Mouse (Mus musculus) adrenal gland, adult 8-10 months (tissue): Measurements from ENCODE around the gene Clip1. TPM values are rescaled to one million over a fixed set of nuclear protein-coding genes. Genes with fewer than 3 reads are reported as not detected.
"Not testable (repeated sequence)": the region's sequence is repeated elsewhere in the genome, so short reads cannot be mapped to it uniquely, and the experiment has no call there.

Experiments used
- DNase-seq: peaks from one replicate; pipeline ENCODE4 v3.0.0; 2022
- total RNA-seq, 4 experiments: library from RNA; stranded (reverse); gene quantifications; 2 replicates each; pipeline ENCODE4 v1.2.4; 2022

Gene Clip1
- total RNA-seq = 100 to 1,000 TPM in 2 of 4 experiments, 10 to 100 TPM in 2; 77.6 to 145 (median 103) TPM

DNA sequence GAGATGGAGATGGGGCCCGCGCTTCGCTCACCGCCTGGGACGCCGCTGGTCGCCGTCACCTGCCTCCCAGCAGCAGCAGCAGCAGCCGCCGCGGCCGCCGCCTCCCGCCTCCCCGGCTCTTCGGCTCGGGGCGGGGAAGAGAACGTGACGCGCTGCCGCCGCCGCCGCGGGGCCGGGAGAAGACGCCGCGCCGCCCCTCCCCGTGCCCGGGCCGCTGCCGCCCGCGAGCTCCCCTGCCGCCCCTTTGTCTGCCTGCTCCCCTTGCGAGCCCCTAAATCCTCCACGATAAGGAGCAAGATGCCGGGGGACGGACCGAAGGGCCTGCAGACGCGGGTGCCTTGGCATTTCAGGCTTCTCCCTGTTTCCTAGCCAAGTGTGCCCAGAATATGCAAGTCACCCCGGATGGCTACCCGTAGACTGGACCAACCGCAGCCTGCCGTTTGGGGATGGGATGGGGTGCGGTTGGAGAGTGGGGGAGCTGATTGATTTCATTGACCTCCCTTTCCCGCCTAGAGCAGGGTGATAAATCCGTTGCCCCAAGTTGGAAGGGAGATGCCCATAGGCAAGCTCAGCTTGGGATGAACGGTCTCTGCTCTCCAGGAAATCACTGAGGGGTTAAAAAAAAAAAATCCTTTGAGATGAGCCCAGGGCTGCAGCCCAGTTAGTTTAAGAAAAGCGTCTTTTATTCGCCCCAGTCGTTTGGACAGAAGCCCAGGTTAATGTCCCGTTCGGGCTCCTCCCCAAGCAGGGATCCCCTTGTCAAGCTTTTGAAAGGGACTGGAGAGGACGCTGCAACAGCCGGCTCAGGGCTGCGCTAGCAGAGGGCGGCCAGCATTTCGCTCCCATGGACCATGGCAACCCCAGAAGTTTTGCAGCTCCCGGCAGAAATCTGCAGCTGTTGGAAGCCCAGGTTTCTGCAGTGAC lies at the start of gene Clip1:
Gene Clip1, minus strand, starts transcription at position 398 of the 924 bp plus-strand sequence.
- DNase-seq = peak; percentile 56

GRCm38 (mm10) chr5:123730981-123731380 lies 46.6 kb upstream of the Clip1 start:
- DNase-seq = no peak

DNA sequence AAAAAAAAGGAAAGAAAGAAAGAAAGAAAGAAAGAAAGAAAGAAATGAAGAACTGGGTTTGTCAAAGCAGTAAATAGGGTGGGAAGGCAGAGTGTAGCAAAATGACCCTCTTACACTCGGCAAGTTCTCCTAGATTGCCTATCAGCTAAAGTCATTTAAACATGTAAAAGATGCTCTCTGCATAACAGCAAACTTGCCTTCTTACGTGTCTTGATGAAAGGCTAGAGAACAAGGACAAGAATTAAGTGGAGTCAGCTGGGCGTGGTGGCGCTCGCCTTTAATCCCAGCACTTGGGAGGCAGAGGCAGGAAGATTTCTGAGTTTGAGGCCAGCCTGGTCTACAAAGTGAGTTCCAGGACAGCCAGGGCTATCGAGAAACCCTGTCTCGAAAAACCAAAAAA lies 39.4 kb upstream of the Clip1 start:
- not testable (repeated sequence) for DNase-seq

GRCm38 (mm10) chr5:123720328-123721311 lies 36.2 kb upstream of the Clip1 start, which contains the start of gene Zcchc8:
Gene Zcchc8 (minus strand): TSS chr5:123721100.
- peak; percentile 96 for DNase-seq

GRCm38 (mm10) chr5:123714622-123715021 lies 30.2 kb upstream of the Clip1 start:
- DNase-seq = no peak

- DNase-seq = no peak
Observed at GRCm38 (mm10) chr5:123713782-123714181, 29.4 kb upstream of the Clip1 start.

DNA sequence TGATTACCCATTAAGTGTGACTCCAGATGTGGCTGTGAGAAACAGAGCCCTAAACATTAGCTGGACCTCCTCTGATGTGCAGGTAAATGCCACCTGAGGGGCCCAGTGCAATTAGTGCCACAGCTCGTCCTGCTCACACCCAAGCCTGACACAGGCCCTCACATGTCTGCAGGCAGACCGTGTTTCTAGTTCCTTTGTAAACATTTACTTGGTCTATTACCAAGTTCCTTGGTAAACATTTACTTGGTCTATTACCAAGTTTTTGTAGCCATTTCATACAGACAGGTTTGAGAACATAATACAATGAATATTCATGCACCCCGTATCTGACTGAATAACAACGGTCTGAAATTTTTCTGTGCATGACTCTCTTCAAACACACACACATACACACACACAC lies 25.2 kb upstream of the Clip1 start:
- DNase-seq = no peak

DNA sequence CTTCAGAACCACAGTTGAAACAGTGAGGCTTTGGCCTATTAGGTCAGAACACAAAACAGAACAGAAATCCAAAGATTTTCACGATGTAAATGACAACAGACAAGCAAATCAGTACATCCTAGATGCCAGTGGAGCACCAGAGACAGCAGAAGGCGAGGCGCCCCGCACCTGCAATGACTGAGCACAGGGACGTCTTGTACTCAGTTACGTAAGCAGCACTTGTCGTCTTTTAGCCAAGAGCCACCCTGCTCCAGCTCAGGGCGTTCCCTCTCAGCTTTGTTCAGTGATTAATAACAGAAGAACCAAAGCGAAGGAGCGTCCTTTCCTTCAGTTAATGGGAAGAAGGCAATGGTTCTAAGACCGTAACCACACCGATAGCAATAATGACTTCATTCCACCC lies 24.2 kb upstream of the Clip1 start:
- no peak for DNase-seq

DNA sequence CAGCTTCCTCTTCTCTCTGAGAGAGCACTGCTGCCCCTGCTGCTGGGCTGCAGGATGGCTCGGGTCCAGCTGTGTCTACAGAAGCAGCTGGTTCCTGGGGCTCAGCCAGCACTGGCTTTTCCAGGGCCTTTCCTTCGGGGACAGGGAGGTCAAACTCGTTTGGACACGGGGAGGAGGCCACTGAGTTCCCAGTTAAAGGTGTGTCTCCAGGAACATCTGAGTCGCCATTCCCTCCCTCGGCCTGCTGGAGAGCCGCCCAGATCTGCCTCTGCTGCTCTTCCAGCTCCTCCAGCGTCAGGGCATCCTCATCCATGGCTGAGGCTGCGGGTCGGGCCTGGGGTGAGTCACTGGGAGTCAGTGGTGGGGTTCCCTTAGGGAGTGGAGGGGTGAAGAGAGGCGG lies 16.2 kb upstream of the Clip1 start:
- DNase-seq = peak; percentile 45

DNA sequence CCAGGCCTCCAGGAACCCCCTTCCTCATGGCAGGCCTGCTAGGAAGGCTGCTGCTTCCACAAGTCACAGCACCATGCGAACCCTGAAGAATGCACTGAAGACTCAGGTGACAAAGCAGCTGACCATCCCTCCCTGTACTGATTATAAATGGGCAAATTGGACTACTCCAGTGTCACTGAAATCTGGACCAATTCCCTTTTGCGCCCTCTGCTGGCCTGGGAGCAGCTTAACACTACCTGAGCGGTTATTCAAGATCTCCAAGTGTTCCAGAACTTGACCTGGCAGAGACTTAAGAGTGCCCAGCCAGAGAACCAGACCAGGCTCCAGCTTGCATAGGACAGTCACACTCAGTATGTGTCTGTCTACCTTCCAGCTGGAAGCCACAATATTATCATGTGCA lies 14.8 kb upstream of the Clip1 start:
- DNase-seq = peak; percentile 54

DNA sequence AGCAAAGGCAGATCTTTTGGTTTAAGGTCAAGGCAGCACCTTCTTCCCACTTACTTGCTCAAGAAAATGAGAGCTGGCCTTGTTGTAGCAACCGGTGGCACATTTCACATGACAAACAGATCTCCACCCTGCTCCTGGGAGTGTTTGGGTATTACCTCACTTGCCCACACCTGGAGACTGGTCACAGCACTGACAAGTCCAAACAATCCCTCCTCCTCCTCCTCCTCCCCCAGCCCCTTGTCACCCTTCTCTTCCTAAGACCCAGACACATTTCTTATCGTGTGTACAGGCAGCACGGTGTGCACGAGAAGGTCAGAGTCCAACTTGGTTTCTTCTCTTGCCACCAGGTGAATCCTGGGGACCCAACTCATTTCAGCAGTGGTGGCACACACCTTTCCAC lies 12.5 kb upstream of the Clip1 start:
- no peak for DNase-seq

DNA sequence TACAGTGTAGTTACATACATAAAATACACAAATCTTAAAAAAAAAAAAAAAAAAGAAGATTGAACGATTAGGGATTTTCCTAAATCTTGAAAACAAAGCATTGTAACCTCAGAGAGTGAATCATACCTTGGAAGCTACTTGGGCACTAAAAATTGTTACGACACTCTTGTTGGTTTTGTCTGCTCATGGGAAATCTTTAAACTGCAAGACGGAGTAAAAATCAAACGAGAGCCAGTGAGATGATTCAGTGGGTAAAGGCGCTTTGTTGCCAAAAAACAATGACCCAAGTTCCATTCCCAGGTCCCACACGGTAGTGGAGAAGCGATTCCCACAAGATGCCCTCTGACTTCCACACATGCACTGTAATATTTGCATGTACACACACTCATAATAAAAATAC lies 11.8 kb upstream of the Clip1 start:
- DNase-seq = no peak

- peak; percentile 52 for DNase-seq
Observed at GRCm38 (mm10) chr5:123694468-123694867, 10.1 kb upstream of the Clip1 start.

GRCm38 (mm10) chr5:123683377-123684220 lies 819 bp downstream of the Clip1 start:
- peak; percentile 25 for DNase-seq

GRCm38 (mm10) chr5:123683043-123683376 lies 1.4 kb downstream of the Clip1 start:
- no peak for DNase-seq

GRCm38 (mm10) chr5:123682372-123682771 lies 2.0 kb downstream of the Clip1 start:
- DNase-seq = no peak

GRCm38 (mm10) chr5:123679546-123680263 lies 4.7 kb downstream of the Clip1 start:
- DNase-seq = no peak

GRCm38 (mm10) chr5:123679106-123679505 lies 5.3 kb downstream of the Clip1 start:
- no peak for DNase-seq

- DNase-seq = no peak
Observed at GRCm38 (mm10) chr5:123675717-123676116, 8.7 kb downstream of the Clip1 start.

DNA sequence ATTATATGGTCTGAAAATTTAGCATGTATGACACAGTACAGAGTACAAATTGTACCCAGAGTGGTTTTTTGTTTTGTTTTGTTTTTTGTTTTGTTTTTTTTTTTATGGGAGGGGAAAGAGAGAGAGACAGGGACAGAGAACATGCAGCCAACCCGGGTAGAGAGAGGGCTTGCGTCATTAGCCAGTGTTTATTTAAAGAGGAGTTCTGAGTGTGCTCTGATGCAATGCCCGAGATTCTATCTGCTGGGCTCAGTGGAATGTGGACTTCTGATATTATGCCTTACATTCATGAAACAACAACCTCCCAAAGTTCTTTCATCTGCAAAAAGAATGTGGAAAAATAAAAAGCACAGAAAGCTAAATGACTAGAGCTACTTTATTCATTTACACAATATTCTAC lies 9.2 kb downstream of the Clip1 start:
- DNase-seq = no peak

DNA sequence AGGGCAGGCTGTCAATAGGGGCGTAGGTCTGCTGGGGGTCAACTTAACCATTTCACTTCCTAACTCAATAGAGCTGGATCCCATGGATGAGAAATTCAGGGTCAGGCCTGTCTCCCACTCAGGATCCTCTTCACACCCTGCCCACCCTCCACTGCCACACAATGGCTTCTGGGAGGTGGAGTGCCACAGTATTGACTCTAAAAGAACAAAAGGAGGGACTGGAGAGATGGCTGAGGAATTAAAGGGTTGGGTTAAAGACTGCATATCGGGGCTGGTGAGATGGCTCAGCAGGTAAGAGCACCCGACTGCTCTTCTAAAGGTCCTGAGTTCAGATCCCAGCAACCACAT lies 13.0 kb downstream of the Clip1 start:
- DNase-seq = no peak
